Mouse (Mus musculus): ENCODE data around the gene Pth1r. TPM values are rescaled to one million over a fixed set of nuclear protein-coding genes. Genes with fewer than 3 reads are reported as not detected.

Gene Pth1r
- 1 to 10 TPM; 6.7 to 7.6 TPM for total RNA-seq (2021)
- long read RNA-seq, transcript Pth1r-202 (15 exons, 2,219 nt): major isoform, 7 of 14 reads
- long read RNA-seq, partial matches to known transcripts: 2 of 14 reads
- long read RNA-seq, other reads (novel, unspliced or antisense): 3 of 14 reads

DNA sequence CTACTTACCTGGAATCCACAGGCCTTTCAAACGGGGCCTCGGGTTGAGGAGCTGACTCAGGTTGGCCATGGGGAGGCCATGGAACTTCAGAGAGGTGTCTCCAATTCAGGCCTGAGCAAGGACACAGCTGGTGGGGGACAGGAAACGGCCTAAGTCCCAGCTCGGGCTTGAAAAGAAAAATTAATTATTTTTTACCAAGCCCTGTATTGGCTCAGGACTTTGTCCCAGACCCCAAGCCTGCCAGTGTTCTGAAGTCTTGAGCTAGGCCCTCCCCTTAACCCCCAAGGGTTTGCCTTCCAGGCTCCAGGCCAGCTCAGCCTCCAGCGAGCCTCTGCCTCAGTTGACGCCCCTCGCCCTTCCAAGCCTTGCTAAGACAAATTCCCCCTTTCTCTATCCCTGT, at the start of gene Pth1r:
Gene Pth1r, minus strand, starts transcription at position 185 of the 400 bp plus-strand sequence.
- no peak for DNase-seq (ENCODE audit: low spot score in 2 of 2)

GRCm38 (mm10) chr9:110790462-110790861, 43.5 kb upstream of the Pth1r start:
- no peak for DNase-seq (ENCODE audit: low spot score in 2 of 2)

- DNase-seq (ENCODE audit: low spot score in 2 of 2): no peak
These were observed 41.2 kb upstream of the Pth1r start for GRCm38 (mm10) chr9:110788169-110788568.

GRCm38 (mm10) chr9:110783611-110784010, 36.7 kb upstream of the Pth1r start:
- DNase-seq (ENCODE audit: low spot score in 2 of 2): no peak

- DNase-seq (ENCODE audit: low spot score in 2 of 2): peak; percentile 83 to 85
These were observed 34.8 kb upstream of the Pth1r start for GRCm38 (mm10) chr9:110781731-110782130.

GRCm38 (mm10) chr9:110781256-110781721, 34.3 kb upstream of the Pth1r start:
- peak; percentile 97 for DNase-seq (ENCODE audit: low spot score in 2 of 2)

DNA sequence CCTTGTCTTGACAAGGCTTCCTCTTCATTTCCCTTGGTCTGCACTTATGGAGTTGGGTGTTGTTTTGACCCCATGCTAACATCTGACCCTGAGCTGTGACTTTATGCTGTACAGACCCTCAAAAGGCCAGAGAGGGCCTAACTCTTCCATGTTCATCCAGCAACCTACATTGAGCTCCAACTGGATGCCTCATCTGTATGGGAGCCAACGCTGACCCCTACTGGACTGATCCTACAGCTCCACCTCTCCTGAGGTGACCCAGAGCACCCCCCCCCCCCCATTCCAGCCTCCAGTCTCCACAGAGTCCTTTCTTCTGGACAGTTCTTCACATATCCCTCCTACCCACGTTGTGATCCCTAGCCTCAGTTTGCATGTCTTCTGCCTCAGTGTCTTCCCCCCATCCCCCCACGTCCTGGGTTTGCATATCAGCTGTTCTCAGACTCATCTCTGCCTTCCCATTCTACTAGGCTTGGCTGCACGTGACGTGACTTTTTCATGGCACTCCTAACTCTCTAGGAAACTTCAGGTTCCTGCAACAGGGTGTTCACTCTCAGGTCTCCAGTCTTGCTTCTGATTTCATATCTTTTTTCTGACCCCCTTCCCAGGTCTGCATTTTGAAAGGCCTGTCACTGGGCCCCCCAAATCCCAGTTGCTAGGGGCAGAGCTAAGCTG, 32.4 kb upstream of the Pth1r start:
- DNase-seq (ENCODE audit: low spot score in 2 of 2): no peak

DNA sequence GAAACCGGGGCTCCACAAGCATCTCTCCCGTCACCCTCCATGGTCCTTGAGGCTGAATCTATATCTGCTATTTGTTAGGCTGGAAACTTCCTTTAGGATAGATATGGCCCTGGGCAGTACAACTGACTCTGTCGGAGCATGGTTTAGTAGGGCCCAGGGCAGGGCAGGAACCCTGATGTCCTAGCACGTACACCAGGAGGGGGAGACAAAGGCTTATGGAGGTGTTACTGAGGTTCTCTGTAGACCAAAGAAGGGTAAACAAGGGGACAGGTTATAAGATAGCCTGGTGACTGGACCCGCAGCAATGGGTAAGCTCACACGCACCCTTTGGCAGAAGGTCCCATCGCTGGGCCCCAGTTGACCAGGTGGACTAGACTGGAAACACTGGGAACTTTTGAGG, 31.6 kb upstream of the Pth1r start:
- no peak for DNase-seq (ENCODE audit: low spot score in 2 of 2)

GRCm38 (mm10) chr9:110778100-110778499, 31.2 kb upstream of the Pth1r start:
- no peak for DNase-seq (ENCODE audit: low spot score in 2 of 2)

DNA sequence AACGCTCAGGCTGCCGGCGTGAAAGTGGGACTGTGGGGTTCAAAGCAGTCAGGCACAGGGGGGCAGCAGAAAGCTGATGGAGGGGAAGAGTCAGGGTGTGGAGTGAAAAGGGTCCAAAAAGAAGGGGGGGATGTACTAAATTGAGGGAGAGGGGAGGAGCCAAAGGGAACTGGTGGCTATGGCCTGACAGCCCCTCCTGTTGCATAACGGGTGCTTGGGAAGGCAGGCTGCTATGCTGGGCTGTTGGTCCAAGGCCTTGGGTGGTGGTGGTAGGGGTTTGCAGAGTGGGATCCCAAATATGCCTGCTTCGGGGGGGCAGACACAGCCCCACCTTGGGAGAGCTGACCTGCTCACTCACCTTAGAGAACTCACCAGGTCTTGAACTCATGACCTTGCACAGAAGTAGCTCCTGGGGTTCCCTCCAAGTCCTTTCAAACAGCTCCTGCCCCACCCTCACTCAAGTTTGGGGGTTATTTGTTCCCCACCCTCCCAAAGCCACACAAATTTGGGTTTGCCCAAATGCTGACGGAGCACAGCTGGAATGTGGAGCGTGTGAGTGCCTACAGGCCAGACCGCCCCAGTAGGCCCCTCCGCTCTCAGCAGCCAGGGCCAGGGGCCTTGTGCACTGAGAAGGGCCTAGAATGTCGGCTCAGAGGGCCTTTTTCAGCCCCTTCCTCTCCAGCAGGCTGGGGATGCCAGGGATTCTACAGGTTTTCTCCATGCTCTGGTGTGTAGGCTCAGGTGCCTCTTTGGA, 28.5 kb upstream of the Pth1r start:
- DNase-seq (ENCODE audit: low spot score in 2 of 2): no peak

GRCm38 (mm10) chr9:110774403-110775268, 27.7 kb upstream of the Pth1r start:
- DNase-seq (ENCODE audit: low spot score in 2 of 2): no peak

DNA sequence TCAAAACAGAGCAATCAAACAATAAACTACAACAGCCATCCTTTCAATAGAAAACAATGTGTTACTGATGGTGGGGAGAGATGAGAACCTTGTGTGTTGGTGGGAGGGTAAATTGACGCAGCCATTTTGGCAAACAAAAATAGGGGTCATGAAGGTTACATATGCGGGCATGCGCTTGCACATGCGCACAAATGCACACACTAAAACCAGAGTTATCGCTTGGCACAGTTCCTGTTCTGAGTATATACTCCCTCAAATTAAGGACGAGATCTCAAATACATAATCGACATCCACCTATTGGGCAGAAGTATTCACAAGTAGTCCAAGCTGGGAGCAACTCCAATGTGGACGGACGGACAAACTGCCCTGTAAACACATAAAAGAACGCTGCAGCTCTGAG, 25.4 kb upstream of the Pth1r start:
- no peak for DNase-seq (ENCODE audit: low spot score in 2 of 2)

DNA sequence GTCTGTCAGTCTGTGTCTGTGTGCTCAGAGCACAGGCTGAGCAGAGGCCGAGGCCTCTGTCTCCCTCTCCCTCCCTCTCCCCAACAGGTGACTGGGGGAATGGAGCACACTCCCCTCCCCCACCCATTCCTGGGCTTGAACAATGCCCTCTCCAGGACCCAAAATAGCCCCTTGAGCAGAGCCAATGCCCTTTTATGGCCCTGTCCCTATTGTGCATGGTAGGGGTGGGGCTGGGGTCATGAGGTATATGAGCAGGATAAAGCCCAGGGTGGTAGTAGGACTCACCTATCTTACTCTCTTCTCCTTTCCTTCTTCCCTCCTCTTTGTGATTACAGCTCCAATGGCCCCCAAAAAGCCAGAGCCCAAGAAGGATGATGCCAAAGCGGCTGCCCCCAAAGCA, 16.5 kb upstream of the Pth1r start:
- DNase-seq (ENCODE audit: low spot score in 2 of 2): no peak

DNA sequence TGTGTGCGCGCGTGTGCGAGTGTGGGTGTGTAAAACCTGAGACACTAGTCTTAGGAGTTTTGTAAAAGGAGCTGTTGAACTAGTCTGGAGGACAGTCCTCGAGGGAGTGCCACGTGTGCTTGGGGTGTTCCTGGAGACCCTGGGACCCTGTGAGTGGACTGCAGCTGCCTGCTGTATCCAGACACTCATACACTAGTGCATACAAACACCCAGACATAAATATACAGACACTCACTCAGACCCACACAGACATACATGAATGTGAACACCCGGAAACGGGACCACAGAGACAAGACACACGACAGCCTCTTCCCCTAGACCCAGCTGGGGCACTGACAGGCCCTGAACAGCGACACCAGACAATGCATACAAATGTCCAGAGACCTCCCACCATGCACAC, 15.8 kb upstream of the Pth1r start:
- DNase-seq (ENCODE audit: low spot score in 2 of 2): no peak

- DNase-seq (ENCODE audit: low spot score in 2 of 2): no peak
These were observed 13.9 kb upstream of the Pth1r start for GRCm38 (mm10) chr9:110760886-110761285.

GRCm38 (mm10) chr9:110759265-110759664, 12.3 kb upstream of the Pth1r start:
- DNase-seq (ENCODE audit: low spot score in 2 of 2): peak; percentile 50 to 62

GRCm38 (mm10) chr9:110758605-110759004, 11.7 kb upstream of the Pth1r start:
- peak; percentile 55 to 70 for DNase-seq (ENCODE audit: low spot score in 2 of 2)

- DNase-seq (ENCODE audit: low spot score in 2 of 2): no peak
These were observed 10.9 kb upstream of the Pth1r start for GRCm38 (mm10) chr9:110757816-110758215.

DNA sequence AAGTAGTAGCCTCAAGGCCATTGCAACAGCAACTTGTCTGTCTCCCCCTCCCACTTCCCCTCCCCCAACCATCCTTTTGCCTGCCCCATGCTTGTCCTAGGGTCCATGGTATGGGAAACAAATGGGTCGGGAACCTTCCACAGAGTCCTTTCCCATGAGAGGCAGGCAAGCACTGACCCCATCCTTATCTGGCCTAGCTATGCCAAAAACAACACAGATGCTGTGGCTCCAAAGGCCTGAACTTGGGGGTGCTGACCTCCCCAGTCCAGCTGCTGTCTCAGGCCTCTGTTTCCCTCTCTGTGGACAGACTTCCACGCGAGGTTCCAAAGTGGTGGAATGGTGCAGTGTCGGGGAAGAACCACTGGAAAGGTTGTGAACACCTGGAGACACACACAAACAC, 6.8 kb upstream of the Pth1r start:
- DNase-seq (ENCODE audit: low spot score in 2 of 2): no peak

DNA sequence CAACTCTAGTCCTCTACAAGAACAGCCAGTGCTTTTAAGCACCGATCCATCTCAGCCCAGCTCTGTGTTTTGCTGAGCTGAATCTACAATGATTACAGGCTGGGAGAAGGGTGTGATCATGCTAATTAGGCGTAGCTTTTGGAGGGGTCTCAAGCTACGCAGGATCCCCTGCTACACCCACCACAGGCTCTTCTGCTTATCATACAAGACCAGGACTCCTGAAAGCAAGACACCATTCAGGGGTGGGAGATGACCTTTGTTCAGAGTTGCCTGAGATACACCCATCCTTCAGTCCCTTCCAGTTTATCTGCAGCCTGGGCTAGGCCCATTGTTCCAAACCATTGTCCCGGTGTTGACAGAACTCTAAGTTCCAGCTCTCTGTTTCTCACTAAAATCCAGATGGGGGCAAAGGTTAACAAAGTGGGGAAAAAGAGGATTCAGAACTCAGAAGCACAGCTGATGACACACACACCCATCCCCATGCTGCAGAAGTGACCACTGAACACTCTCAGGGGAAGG, 6.0 kb upstream of the Pth1r start:
- DNase-seq (ENCODE audit: low spot score in 2 of 2): no peak

DNA sequence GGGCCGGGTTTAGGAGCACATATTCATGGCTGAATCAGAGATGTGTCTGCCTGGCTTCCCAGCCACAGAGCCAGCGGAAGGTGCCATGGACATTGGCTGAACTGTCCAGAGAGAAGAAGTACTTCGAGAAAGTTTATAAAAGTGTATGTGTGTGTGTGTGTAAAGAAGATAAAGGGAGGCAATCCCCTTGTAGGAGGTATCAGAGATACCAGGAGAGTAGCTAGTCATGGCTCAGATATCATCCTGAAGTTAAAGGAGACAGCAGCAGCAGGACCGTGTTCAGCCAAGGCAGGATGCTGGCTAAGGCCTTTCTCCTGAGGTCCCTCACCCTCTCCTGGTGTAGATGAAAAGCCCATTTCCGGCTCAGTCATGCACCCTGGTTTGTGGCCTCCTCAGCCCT, 4.5 kb upstream of the Pth1r start:
- no peak for DNase-seq (ENCODE audit: low spot score in 2 of 2)
